Mouse (Mus musculus): ENCODE measurements at regions not wholly inside any gene's neighbourhood (a gene's known extent, or its start where the extent isn't known, plus 50 kb on each side); places are given as distances from the start of the nearest gene placed in this dataset.

DNA sequence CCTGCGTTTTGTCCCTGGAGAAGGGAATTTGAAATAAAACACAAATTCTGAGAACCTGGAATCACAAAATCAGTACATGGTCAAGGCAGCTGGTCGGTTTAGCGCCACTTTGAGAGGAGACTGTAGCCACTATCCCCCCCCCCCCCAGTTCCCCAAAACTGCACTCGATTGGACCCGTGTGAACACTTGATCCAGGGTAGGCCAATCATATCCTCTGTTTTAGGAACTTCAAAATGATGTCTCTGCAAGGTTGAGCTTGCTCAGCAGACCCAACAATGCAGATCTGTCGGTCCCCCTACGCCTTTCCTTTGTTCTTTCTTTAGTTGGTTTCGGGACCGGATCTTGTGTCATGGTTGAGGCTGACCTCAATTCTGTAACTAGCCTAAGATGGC, 57.3 kb upstream of the Slc44a3 start:
- TF ChIP-seq GATA1 (IDR thresholded peaks at IDR 0.05; ENCODE audit: borderline replicate concordance, low read length) (no peak), FLI1 (IDR thresholded peaks at IDR 0.05; ENCODE audit: low read length) (no peak)

Data from megakaryocyte, embryonic 14.5 days (primary cell).